21 mouse cellular contexts compared by ENCODE assay signal in genomic region chr10:21203461-21203860, GRCm38 (mm10). TPM values are rescaled to one million over a fixed set of nuclear protein-coding genes. Genes with fewer than 3 reads are reported as not detected.
A peak's percentile ranks its signal among the peaks of the same experiment; 100 is the strongest.
DNase-seq lines count a peak whose midpoint lies in the region; ATAC-seq and TF ChIP-seq lines count a peak whose summit lies in the region.
"Had no signal": no experiment of that assay in that cellular context is flagged by ENCODE, and none has a peak within 500 bp of the region (broad histone marks: within the 10 kb centered on the region; RNA-seq: fewer than 3 reads in every experiment).

No protein-coding gene starts in this region.

- TF ChIP-seq CTCF in thymus, adult 2 months (IDR thresholded peaks at IDR 0.05; ENCODE audit: borderline replicate concordance, control insufficient read depth, extremely low read depth, insufficient read depth, low read length, poor library complexity) = no peak

- H3K4me2 ChIP-seq in liver, embryonic 11.5 days = no peak overlapping the region
- H3K4me2 ChIP-seq in liver, embryonic 12.5 days = no peak overlapping the region
- H3K4me2 ChIP-seq: embryonic facial prominence, embryonic 12.5 days; forebrain, embryonic 13.5 days; forebrain, embryonic 15.5 days had no signal

- H3K9me3 ChIP-seq in liver, embryonic 11.5 days (ENCODE audit: control insufficient read depth, low read length) = no peaks in the 10 kb centered on the region
- no peaks in the 10 kb centered on the region for H3K9me3 ChIP-seq in liver, embryonic 12.5 days (replicated peaks)
- H3K9me3 ChIP-seq: embryonic facial prominence, embryonic 10.5 days; embryonic facial prominence, embryonic 12.5 days; forebrain, embryonic 13.5 days; forebrain, embryonic 15.5 days had no signal

- H3K27ac ChIP-seq in liver, embryonic 11.5 days (ENCODE audit: low read depth, low read length) = no peak overlapping the region
- no peak overlapping the region for H3K27ac ChIP-seq in liver, embryonic 12.5 days
- H3K27ac ChIP-seq in thymus, adult 2 months (ENCODE audit: control insufficient read depth, insufficient read depth, low read length) = peak overlapping the region; percentile 67
- H3K27ac ChIP-seq: embryonic facial prominence, embryonic 10.5 days; embryonic facial prominence, embryonic 12.5 days; forebrain, embryonic 13.5 days; forebrain, embryonic 15.5 days had no signal

- no peak overlapping the region for H3K4me3 ChIP-seq in liver, embryonic 11.5 days (ENCODE audit: low read depth, low read length)
- H3K4me3 ChIP-seq in liver, embryonic 12.5 days = no peak overlapping the region
- no peak overlapping the region for H3K4me3 ChIP-seq in thymus, adult 2 months (ENCODE audit: control insufficient read depth, insufficient read depth, low read length)
- H3K4me3 ChIP-seq: embryonic facial prominence, embryonic 10.5 days; embryonic facial prominence, embryonic 12.5 days; forebrain, embryonic 13.5 days; forebrain, embryonic 15.5 days had no signal

- H3K27me3 ChIP-seq in liver, embryonic 11.5 days (replicated peaks; ENCODE audit: control insufficient read depth, insufficient read depth, low read length) = no peaks in the 10 kb centered on the region
- H3K27me3 ChIP-seq in liver, embryonic 12.5 days (replicated peaks) = no peaks in the 10 kb centered on the region
- H3K27me3 ChIP-seq in thymus, adult 2 months (ENCODE audit: control insufficient read depth, insufficient read depth, low read length) = no peaks in the 10 kb centered on the region
- H3K27me3 ChIP-seq: embryonic facial prominence, embryonic 12.5 days; forebrain, embryonic 13.5 days; forebrain, embryonic 15.5 days; Patski had no signal

- 86% methylated on average over 3 of the region's 3 CpGs for WGBS in liver, embryonic 11.5 days
- 88% methylated on average over 3 of the region's 3 CpGs for WGBS in liver, embryonic 12.5 days (ENCODE audit: insufficient replicate concordance)
- WGBS in thymus, adult 2 months = 96% methylated on average over 3 of the region's 3 CpGs

- peak; percentile 7 for DNase-seq in liver, embryonic 11.5 days (ENCODE audit: low spot score)
- no peak for DNase-seq in thymus, adult 2 months
- no peak for DNase-seq in thymus, postnatal 25 days
- peak; percentile 13 for DNase-seq in thymus, postnatal 4 days
- no peak for DNase-seq in thymus, postnatal 10 days (ENCODE audit: low spot score in 2 of 2)
- DNase-seq in kidney, postnatal 25 days = no peak
- DNase-seq: adrenal gland, adult 8-10 months; adrenal gland, postnatal 14 days; adrenal gland, postnatal 36 days; cerebellum, adult 11-12 months; cerebellum, adult 2 months; cerebellum, adult 9-10 months; cerebellum, postnatal 10 days; cerebellum, postnatal 25 days had no signal

- H3K9ac ChIP-seq in liver, embryonic 11.5 days (ENCODE audit: low read depth, low read length) = no peak overlapping the region
- no peak overlapping the region for H3K9ac ChIP-seq in liver, embryonic 12.5 days
- H3K9ac ChIP-seq: embryonic facial prominence, embryonic 12.5 days; forebrain, embryonic 13.5 days; forebrain, embryonic 15.5 days had no signal

- no peaks in the 10 kb centered on the region for H3K36me3 ChIP-seq in liver, embryonic 11.5 days (ENCODE audit: control insufficient read depth, insufficient read depth, low read length)
- no peaks in the 10 kb centered on the region for H3K36me3 ChIP-seq in liver, embryonic 12.5 days
- no peaks in the 10 kb centered on the region for H3K36me3 ChIP-seq in thymus, adult 2 months (ENCODE audit: control insufficient read depth, insufficient read depth, low read length)
- H3K36me3 ChIP-seq: embryonic facial prominence, embryonic 10.5 days; embryonic facial prominence, embryonic 12.5 days; forebrain, embryonic 15.5 days had no signal

- no peak for ATAC-seq in liver, embryonic 11.5 days (replicated peaks; ENCODE audit: low FRiP score)
- ATAC-seq in liver, embryonic 12.5 days = no peak
- ATAC-seq: activated CD4-positive, CD25-positive, alpha-beta regulatory T cell, adult 4 months; forebrain, embryonic 13.5 days; forebrain, embryonic 15.5 days; Patski had no signal

- no peak for TF ChIP-seq POLR2A in thymus, adult 2 months (IDR thresholded peaks at IDR 0.05; ENCODE audit: control insufficient read depth, extremely low read depth, insufficient read depth, low read length, poor library complexity)

- no peaks in the 10 kb centered on the region for H3K4me1 ChIP-seq in liver, embryonic 11.5 days (replicated peaks; ENCODE audit: control insufficient read depth, insufficient read depth, low read length)
- peaks cover 20% of the 10 kb centered on the region for H3K4me1 ChIP-seq in liver, embryonic 12.5 days
- H3K4me1 ChIP-seq in thymus, adult 2 months (replicated peaks; ENCODE audit: control insufficient read depth, insufficient read depth, low read length) = peaks cover 42% of the 10 kb centered on the region
- H3K4me1 ChIP-seq: embryonic facial prominence, embryonic 10.5 days; embryonic facial prominence, embryonic 12.5 days; forebrain, embryonic 13.5 days; forebrain, embryonic 15.5 days had no signal

RNA-seq across cellular contexts. Expression of gene Myb, which starts 42.7 kb away (rescaled TPM):
- 40.3 and 42.3 TPM in 2 replicates for polyA plus RNA-seq in liver, embryonic 11.5 days (2014; fragmentation: Nextera tagmentation; extraction: Ambion mirVana)
- 24.3 and 24.7 TPM in 2 replicates for polyA plus RNA-seq in liver, embryonic 12.5 days (2016; fragmentation: Nextera tagmentation; extraction: Ambion mirVana)
- polyA plus RNA-seq in thymus, adult 2 months (2012; rRNA removed) = 318 and 334 TPM in 2 replicates

Comparison
In these comparisons a context has a peak if more than half of its experiments do, and no peak if none do; other contexts are left out.
1. DNase-seq: peak in liver, embryonic 11.5 days (single experiment) and thymus, postnatal 4 days (single experiment); none in thymus, adult 2 months (single experiment), thymus, postnatal 25 days (single experiment), thymus, postnatal 10 days (0 of 2) and kidney, postnatal 25 days (0 of 2).